Mouse (Mus musculus) spleen, adult 12 weeks (tissue): ENCODE data around the gene Gm9958.

Source experiments
- DNase-seq: peaks from one replicate; pipeline ENCODE4 v3.0.0; 2022; ENCODE audit warnings: low spot score

Gm9958 gene

GRCm38 (mm10) chr5:90367067-90367303, at the start of gene Gm9958:
Gene Gm9958, plus strand, starts transcription at chr5:90367204.
- DNase-seq: no peak

- DNase-seq: no peak
These were observed 35.9 kb upstream of the Gm9958 start for GRCm38 (mm10) chr5:90331071-90331470.

- no peak for DNase-seq
These were observed 34.5 kb upstream of the Gm9958 start for GRCm38 (mm10) chr5:90332478-90332877.

GRCm38 (mm10) chr5:90338177-90339091, 28.6 kb upstream of the Gm9958 start:
- DNase-seq: no peak

- DNase-seq: no peak
These were observed 27.7 kb upstream of the Gm9958 start for GRCm38 (mm10) chr5:90339129-90339952.

GRCm38 (mm10) chr5:90339953-90340343, 27.1 kb upstream of the Gm9958 start:
- no peak for DNase-seq

GRCm38 (mm10) chr5:90340847-90341246, 26.2 kb upstream of the Gm9958 start:
- no peak for DNase-seq

- no peak for DNase-seq
These were observed 20.1 kb upstream of the Gm9958 start for GRCm38 (mm10) chr5:90346877-90347276.

GRCm38 (mm10) chr5:90353552-90354317, 13.3 kb upstream of the Gm9958 start:
- no peak for DNase-seq

- no peak for DNase-seq
These were observed 11.2 kb upstream of the Gm9958 start for GRCm38 (mm10) chr5:90355824-90356223.

GRCm38 (mm10) chr5:90364526-90364925, 2.5 kb upstream of the Gm9958 start:
- peak; percentile 57 for DNase-seq

- DNase-seq: peak; percentile 36
These were observed 1.7 kb upstream of the Gm9958 start for GRCm38 (mm10) chr5:90365141-90365951.

- DNase-seq: peak; percentile 79
These were observed 610 bp upstream of the Gm9958 start, which contains the start of gene Ankrd17 for GRCm38 (mm10) chr5:90366121-90367066. Gene Ankrd17, minus strand, starts transcription at chr5:90366577.

GRCm38 (mm10) chr5:90370401-90370800, 3.4 kb downstream of the Gm9958 start:
- DNase-seq: no peak

- DNase-seq: no peak
These were observed 6.7 kb downstream of the Gm9958 start for GRCm38 (mm10) chr5:90373708-90374107.

- DNase-seq: no peak
These were observed 14.5 kb downstream of the Gm9958 start for GRCm38 (mm10) chr5:90381458-90381857.

- DNase-seq: peak; percentile 6
These were observed 16.1 kb downstream of the Gm9958 start for GRCm38 (mm10) chr5:90383080-90383479.

- no peak for DNase-seq
These were observed 26.8 kb downstream of the Gm9958 start for GRCm38 (mm10) chr5:90393764-90394163.

- DNase-seq: no peak
These were observed 27.3 kb downstream of the Gm9958 start for GRCm38 (mm10) chr5:90394322-90394721.

GRCm38 (mm10) chr5:90396817-90397216, 29.8 kb downstream of the Gm9958 start:
- DNase-seq: no peak
